Mouse (Mus musculus): ENCODE data around the gene Pdzk1ip1. TPM values are rescaled to one million over a fixed set of nuclear protein-coding genes. Genes with fewer than 3 reads are reported as not detected.

Pdzk1ip1 gene
- polyA plus RNA-seq, 1 experiment = 0.99 TPM

DNA sequence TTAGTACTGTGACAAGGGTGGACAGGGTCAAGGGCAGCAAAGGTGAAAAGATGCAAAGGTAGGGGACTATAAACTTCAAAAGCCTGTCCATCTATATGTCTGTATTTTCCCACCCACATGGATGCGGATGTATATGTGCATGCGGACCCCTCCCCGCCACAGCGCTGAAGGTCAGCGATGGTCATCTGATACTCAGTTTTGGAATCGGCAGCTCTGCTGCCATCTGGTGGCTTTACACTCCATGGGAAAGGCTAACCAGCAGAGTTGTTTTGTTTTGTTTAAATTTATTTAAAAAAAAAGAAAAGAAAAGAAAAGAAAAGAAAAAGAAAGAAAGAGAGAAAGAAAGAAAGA is 8.6 kb downstream of the Pdzk1ip1 start:
- peaks cover 6% of the 10 kb centered on the region for H3K27me3 ChIP-seq (ENCODE audit: control insufficient read depth)
- TF ChIP-seq GATA1 (IDR thresholded peaks at IDR 0.05; ENCODE audit: low read length) = no peak
- peak overlapping the region; percentile 66 for H3K4me3 ChIP-seq (replicated peaks)
- H3K9me3 ChIP-seq (ENCODE audit: control insufficient read depth, low read length) = no peaks in the 10 kb centered on the region
- peaks cover 25% of the 10 kb centered on the region for H3K36me3 ChIP-seq (ENCODE audit: control insufficient read depth)
- H3K4me1 ChIP-seq (ENCODE audit: control insufficient read depth) = peaks cover 80% of the 10 kb centered on the region

DNA sequence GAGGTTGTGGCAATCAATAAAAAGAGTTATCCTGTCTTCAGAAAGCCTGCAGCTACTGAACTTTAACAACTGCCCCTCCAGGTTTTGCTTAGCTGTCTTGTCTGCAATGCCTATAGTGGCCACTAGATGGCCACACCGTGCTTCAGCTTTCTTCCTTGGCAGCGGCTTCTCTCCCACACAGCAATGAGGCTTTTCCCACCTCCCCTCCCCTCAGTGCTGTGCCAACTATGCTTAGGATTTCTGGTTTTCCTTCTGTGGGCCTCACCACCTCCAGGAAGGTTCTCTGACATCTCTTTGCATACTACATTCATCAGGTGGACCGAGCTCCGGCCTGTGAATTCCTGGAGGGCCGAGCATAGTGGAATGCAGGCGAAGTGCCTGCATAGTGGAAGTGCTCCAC is 13.2 kb downstream of the Pdzk1ip1 start:
- no peaks in the 10 kb centered on the region for H3K9me3 ChIP-seq (ENCODE audit: control insufficient read depth, low read length)
- peaks cover 58% of the 10 kb centered on the region for H3K4me1 ChIP-seq (ENCODE audit: control insufficient read depth)
- no peaks in the 10 kb centered on the region for H3K36me3 ChIP-seq (ENCODE audit: control insufficient read depth)
- TF ChIP-seq TAL1 (IDR thresholded peaks at IDR 0.05; ENCODE audit: low read length) = no peak
- TF ChIP-seq GATA1 (IDR thresholded peaks at IDR 0.05; ENCODE audit: low read length) = no peak
- H3K27me3 ChIP-seq (ENCODE audit: control insufficient read depth) = peaks cover 9% of the 10 kb centered on the region
- no peak overlapping the region for H3K4me3 ChIP-seq (replicated peaks)

DNA sequence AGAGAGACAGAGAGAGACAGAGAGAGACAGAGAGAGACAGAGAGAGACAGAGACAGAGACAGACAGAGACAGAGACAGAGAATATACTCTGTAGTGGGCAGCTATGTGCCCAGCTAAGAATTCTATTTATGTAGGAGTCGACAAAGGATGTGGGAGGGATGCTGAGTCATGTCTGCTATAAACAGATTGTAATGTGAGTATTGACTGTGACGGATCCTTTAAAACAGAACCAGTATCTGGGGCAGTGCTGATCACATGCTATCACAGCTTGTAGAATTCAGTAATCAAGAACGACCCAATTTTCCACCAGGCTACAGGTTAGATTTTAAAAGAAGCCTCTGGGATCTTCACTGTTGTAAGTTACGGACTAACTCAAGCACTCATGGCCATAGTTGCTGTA is 15.0 kb downstream of the Pdzk1ip1 start:
- Histone ChIP-seq H3K27me3 (ENCODE audit: control insufficient read depth) (peaks cover 9% of the 10 kb centered on the region), H3K4me1 (ENCODE audit: control insufficient read depth) (peaks cover 40% of the 10 kb centered on the region), H3K36me3 (ENCODE audit: control insufficient read depth) (no peaks in the 10 kb centered on the region), H3K9me3 (ENCODE audit: control insufficient read depth, low read length) (no peaks in the 10 kb centered on the region), H3K4me3 (replicated peaks) (no peak overlapping the region)
- TF ChIP-seq TAL1 (IDR thresholded peaks at IDR 0.05; ENCODE audit: low read length) (no peak), GATA1 (IDR thresholded peaks at IDR 0.05; ENCODE audit: low read length) (no peak)

DNA sequence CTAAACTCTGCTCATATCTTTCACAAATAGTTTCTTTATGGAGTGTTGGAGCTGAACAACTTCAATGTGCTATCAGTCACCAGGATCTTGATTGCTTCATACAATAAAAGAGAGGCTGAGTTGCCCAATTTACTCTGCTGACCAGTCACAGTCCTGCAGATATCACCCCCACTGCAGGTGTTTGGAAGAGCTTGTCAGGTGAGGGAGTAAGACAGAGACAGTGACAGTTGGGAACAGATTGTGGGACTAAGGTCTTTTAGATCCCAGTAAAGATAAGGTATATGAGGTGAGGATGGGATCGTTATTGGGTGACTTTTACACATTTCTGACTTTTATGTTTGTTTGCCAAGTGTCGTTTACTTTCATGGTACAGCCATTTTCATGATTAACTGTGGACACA is 22.7 kb downstream of the Pdzk1ip1 start:
- no peaks in the 10 kb centered on the region for H3K4me1 ChIP-seq (ENCODE audit: control insufficient read depth)
- H3K9me3 ChIP-seq (ENCODE audit: control insufficient read depth, low read length) = peaks cover 4% of the 10 kb centered on the region
- H3K27me3 ChIP-seq (ENCODE audit: control insufficient read depth) = peaks cover 22% of the 10 kb centered on the region
- no peak overlapping the region for H3K4me3 ChIP-seq (replicated peaks)
- H3K36me3 ChIP-seq (ENCODE audit: control insufficient read depth) = no peaks in the 10 kb centered on the region
- TF ChIP-seq GATA1 (IDR thresholded peaks at IDR 0.05; ENCODE audit: low read length) (peak; percentile 61), TAL1 (IDR thresholded peaks at IDR 0.05; ENCODE audit: low read length) (no peak)

DNA sequence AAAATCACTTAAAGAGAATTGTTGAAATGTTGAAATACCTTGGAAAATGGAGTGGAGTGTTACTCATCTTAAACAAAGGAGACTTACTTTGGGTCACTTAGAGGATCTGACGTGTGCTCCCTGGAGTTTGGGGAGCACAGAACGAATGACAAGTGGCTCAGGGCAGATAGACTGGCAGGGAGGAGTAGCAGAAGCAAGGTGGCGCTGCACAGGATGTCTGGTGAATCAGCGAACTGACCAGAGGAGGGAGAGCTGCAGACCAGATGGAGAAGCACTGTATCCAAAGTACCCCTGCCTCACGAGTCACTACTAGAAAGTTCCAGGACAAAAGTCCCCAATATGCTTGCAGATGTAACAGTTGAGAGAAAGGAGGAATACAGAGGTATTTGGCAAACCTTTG is 24.8 kb downstream of the Pdzk1ip1 start:
- Histone ChIP-seq H3K4me1 (ENCODE audit: control insufficient read depth) (no peaks in the 10 kb centered on the region), H3K9me3 (ENCODE audit: control insufficient read depth, low read length) (peaks cover 7% of the 10 kb centered on the region), H3K27me3 (ENCODE audit: control insufficient read depth) (peaks cover 25% of the 10 kb centered on the region), H3K36me3 (ENCODE audit: control insufficient read depth) (no peaks in the 10 kb centered on the region), H3K4me3 (replicated peaks) (no peak overlapping the region)
- no peak for TF ChIP-seq TAL1 (IDR thresholded peaks at IDR 0.05; ENCODE audit: low read length)
- no peak for TF ChIP-seq GATA1 (IDR thresholded peaks at IDR 0.05; ENCODE audit: low read length)

DNA sequence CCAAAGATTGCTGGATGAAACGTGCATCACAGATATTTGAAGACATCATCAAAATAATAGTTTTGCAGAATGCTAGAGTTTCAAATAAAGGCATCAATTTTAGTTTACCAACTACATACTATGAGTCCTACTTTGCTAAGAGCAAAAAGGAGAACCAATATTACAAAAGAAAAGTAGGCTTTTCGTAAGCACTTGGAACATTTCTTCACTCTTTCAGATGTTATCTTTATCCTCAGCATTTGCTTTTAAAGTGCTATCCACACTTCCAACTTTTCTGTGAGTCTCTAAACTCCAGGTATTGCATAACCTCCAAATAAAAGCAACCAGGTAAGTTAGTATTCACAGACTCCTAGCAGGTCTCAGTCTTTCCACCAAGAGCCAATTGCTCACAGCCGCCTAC is 31.1 kb downstream of the Pdzk1ip1 start:
- Histone ChIP-seq H3K27me3 (ENCODE audit: control insufficient read depth) (peaks cover 4% of the 10 kb centered on the region; the same call in 1 of the 2 replicates), H3K9me3 (ENCODE audit: control insufficient read depth, low read length) (peaks cover 7% of the 10 kb centered on the region), H3K36me3 (ENCODE audit: control insufficient read depth) (no peaks in the 10 kb centered on the region), H3K4me1 (ENCODE audit: control insufficient read depth) (no peaks in the 10 kb centered on the region), H3K4me3 (replicated peaks) (no peak overlapping the region)
- no peak for TF ChIP-seq GATA1 (IDR thresholded peaks at IDR 0.05; ENCODE audit: low read length)
- no peak for TF ChIP-seq TAL1 (IDR thresholded peaks at IDR 0.05; ENCODE audit: low read length)

DNA sequence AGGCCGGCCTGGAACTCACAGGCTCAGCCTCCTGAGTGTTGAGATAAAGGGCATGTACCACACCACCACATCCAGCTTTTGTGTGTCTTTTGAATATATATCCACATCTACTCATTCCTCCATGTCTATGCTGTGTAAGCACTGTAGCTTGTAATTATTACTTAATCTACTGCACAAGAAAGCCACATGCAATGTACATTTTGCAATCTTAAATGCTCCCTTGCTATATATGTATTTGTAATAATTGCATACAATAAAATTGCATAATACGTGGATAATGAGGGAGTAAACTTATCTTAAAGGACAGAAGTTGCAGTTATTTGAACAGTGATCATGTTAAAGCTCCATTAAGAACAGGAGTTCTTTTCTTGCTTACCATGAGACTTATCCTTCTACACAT is 32.7 kb downstream of the Pdzk1ip1 start:
- Histone ChIP-seq H3K4me3 (replicated peaks) (no peak overlapping the region), H3K36me3 (ENCODE audit: control insufficient read depth) (no peaks in the 10 kb centered on the region), H3K4me1 (ENCODE audit: control insufficient read depth) (no peaks in the 10 kb centered on the region), H3K27me3 (ENCODE audit: control insufficient read depth) (peaks cover 3% of the 10 kb centered on the region; the same call in 1 of the 2 replicates), H3K9me3 (ENCODE audit: control insufficient read depth, low read length) (peaks cover 4% of the 10 kb centered on the region)
- TF ChIP-seq GATA1 (IDR thresholded peaks at IDR 0.05; ENCODE audit: low read length) (no peak), TAL1 (IDR thresholded peaks at IDR 0.05; ENCODE audit: low read length) (no peak)

DNA sequence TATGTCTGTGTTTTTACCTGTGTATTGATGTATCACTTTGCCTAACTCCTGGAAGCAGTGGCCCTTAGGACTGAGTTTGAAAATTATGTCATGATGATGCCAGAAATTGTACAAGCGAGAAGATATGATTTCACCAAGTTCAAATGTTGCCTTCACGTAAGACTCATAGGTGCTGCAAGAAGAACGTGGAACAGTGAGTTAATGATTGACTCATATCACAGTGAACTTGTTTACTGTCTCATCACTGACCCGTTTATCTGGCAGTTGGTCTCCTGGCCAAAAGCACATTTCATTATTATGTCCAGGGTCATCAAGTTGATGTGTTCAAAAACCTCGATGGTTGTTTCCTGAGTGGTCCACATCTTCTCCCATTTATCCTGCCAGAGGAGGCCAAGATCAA is 33.1 kb downstream of the Pdzk1ip1 start:
- no peaks in the 10 kb centered on the region for H3K27me3 ChIP-seq (ENCODE audit: control insufficient read depth)
- no peaks in the 10 kb centered on the region for H3K36me3 ChIP-seq (ENCODE audit: control insufficient read depth)
- no peaks in the 10 kb centered on the region for H3K9me3 ChIP-seq (ENCODE audit: control insufficient read depth, low read length)
- H3K4me3 ChIP-seq (replicated peaks) = no peak overlapping the region
- TF ChIP-seq GATA1 (IDR thresholded peaks at IDR 0.05; ENCODE audit: low read length) (no peak), TAL1 (IDR thresholded peaks at IDR 0.05; ENCODE audit: low read length) (no peak)
- no peaks in the 10 kb centered on the region for H3K4me1 ChIP-seq (ENCODE audit: control insufficient read depth)

DNA sequence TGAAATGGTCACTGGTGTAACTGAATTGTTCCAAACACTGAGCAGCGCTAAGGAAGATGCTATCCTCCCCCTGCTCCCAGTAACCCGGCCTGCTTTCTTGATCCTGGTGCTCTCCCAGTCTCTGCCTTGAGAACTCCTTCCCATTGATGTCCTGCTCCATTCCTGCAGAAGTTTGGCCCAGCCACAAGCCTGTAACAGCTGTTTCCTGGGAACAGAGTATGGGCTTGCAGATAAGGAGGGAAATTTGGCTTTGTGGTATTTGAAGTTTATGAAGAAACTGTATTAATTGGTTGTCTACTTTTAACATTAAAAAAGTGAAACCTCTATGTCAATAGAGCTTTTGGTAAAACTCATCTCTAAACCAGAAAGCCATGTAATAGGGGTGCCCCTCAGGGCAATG is 35.0 kb downstream of the Pdzk1ip1 start:
- no peaks in the 10 kb centered on the region for H3K9me3 ChIP-seq (ENCODE audit: control insufficient read depth, low read length)
- peaks cover 2% of the 10 kb centered on the region; the same call in 1 of the 2 replicates for H3K27me3 ChIP-seq (ENCODE audit: control insufficient read depth)
- no peak overlapping the region for H3K4me3 ChIP-seq (replicated peaks)
- no peaks in the 10 kb centered on the region for H3K4me1 ChIP-seq (ENCODE audit: control insufficient read depth)
- H3K36me3 ChIP-seq (ENCODE audit: control insufficient read depth) = no peaks in the 10 kb centered on the region
- no peak for TF ChIP-seq TAL1 (IDR thresholded peaks at IDR 0.05; ENCODE audit: low read length)
- TF ChIP-seq GATA1 (IDR thresholded peaks at IDR 0.05; ENCODE audit: low read length) = no peak

DNA sequence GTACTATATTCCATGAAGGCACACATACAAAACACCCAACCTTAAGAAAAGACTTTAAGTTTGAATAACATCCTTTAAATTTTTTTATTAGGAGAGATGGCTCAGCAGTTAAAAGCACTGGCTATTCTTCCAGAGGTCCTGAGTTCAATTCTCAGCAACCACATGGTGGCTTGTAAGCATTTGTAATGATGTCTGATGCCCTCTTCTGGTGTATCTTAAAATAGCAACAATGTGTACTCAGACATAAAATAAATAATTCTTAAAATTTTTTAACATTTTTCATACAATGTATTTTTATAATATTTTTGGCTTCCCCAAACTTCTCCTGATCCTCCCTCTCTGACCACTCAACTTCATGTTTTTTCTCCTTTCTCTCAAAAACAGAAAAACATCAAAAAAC is 36.2 kb downstream of the Pdzk1ip1 start:
- no peaks in the 10 kb centered on the region for H3K4me1 ChIP-seq (ENCODE audit: control insufficient read depth)
- peaks cover 2% of the 10 kb centered on the region; the same call in 1 of the 2 replicates for H3K27me3 ChIP-seq (ENCODE audit: control insufficient read depth)
- TF ChIP-seq TAL1 (IDR thresholded peaks at IDR 0.05; ENCODE audit: low read length) (no peak), GATA1 (IDR thresholded peaks at IDR 0.05; ENCODE audit: low read length) (no peak)
- no peaks in the 10 kb centered on the region for H3K36me3 ChIP-seq (ENCODE audit: control insufficient read depth)
- no peak overlapping the region for H3K4me3 ChIP-seq (replicated peaks)
- no peaks in the 10 kb centered on the region for H3K9me3 ChIP-seq (ENCODE audit: control insufficient read depth, low read length)
